Mouse (Mus musculus): Measurements from ENCODE around the gene Oas1h.
"Not testable (repeated sequence)": the region's sequence is repeated elsewhere in the genome, so short reads cannot be mapped to it uniquely, and the experiment has no call there.

GRCm38 (mm10) chr5:120891566-120892242 is 30.5 kb downstream of the Oas1h start:
- TF ChIP-seq CTCF (IDR thresholded peaks at IDR 0.05; ENCODE audit: control insufficient read depth, insufficient read depth, low read length); POLR2A (IDR thresholded peaks at IDR 0.05; ENCODE audit: borderline replicate concordance, control insufficient read depth, low read depth, low read length): not testable (repeated sequence)

Data from bone marrow, adult 2 months (tissue).